Mouse (Mus musculus): ENCODE results near the gene Hnrnpa0. TPM values are rescaled to one million over a fixed set of nuclear protein-coding genes. Genes with fewer than 3 reads are reported as not detected.

The Hnrnpa0 gene
- polyA plus RNA-seq, 1 experiment: 169 TPM

DNA sequence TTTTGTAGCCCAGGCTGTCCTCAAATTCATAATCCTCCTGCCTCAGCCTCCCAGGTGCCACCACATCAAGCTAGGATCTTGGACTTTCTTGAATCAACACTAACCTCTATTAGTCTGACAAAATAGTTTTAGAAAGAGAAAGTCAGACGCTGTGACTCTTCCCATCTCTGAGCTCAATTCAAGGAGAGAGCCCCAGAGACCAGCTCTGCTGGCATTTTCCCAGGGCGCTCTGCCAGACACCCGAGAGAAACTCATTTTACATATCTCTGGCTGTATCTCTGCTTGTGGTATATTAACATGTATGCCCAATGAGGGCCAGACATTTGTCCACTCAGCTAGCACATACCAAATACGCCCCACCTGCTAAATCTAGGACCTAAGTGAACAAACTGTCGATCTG, 50.0 kb downstream of the Hnrnpa0 start:
- no peaks in the 10 kb centered on the region for H3K36me3 ChIP-seq (ENCODE audit: control insufficient read depth, insufficient read depth, low read length)
- H3K27ac ChIP-seq (ENCODE audit: control insufficient read depth, insufficient read depth, low read length): no peak overlapping the region
- H3K4me1 ChIP-seq (replicated peaks; ENCODE audit: control insufficient read depth, insufficient read depth, low read length): no peaks in the 10 kb centered on the region
- H3K27me3 ChIP-seq (ENCODE audit: control insufficient read depth, insufficient read depth, low read length): no peaks in the 10 kb centered on the region
- 90% methylated on average over 5 of the region's 5 CpGs for WGBS
- H3K4me3 ChIP-seq (ENCODE audit: control insufficient read depth, insufficient read depth, low read length): no peak overlapping the region
- no peak for DNase-seq
- TF ChIP-seq CTCF (IDR thresholded peaks at IDR 0.05; ENCODE audit: borderline replicate concordance, control insufficient read depth, extremely low read depth, insufficient read depth, low read length, poor library complexity): no peak
- no peak for TF ChIP-seq POLR2A (IDR thresholded peaks at IDR 0.05; ENCODE audit: control insufficient read depth, extremely low read depth, insufficient read depth, low read length, poor library complexity)

Other genes with a start within 250 kb of the Hnrnpa0 start
- gene Spock1, start 220.2 kb downstream of the Hnrnpa0 start, polyA plus RNA-seq (2012; rRNA removed): 0.93 and 1.1 TPM in 2 replicates
- 1.9 and 2.0 TPM in 2 replicates for gene Klhl3, start 15.0 kb downstream of the Hnrnpa0 start, polyA plus RNA-seq (2012; rRNA removed)
- gene Idnk, start 29.1 kb upstream of the Hnrnpa0 start, polyA plus RNA-seq (2012; rRNA removed): 53.4 and 57.2 TPM in 2 replicates
- gene Ubqln1, start 87.1 kb upstream of the Hnrnpa0 start, polyA plus RNA-seq (2012; rRNA removed): 161 and 171 TPM in 2 replicates
- 2.8 and 4.0 TPM in 2 replicates for gene Gkap1, start 147.1 kb upstream of the Hnrnpa0 start, polyA plus RNA-seq (2012; rRNA removed)
- gene Kif27, start 230.6 kb upstream of the Hnrnpa0 start, polyA plus RNA-seq (2012; rRNA removed): 0.07 TPM in 1 of 2 replicates, not detected in the other